Mouse (Mus musculus) thymus, adult 2 months (tissue): ENCODE results near the gene Btbd35f16. TPM values are rescaled to one million over a fixed set of nuclear protein-coding genes. Genes with fewer than 3 reads are reported as not detected.
"Not testable (repeated sequence)": the region's sequence is repeated elsewhere in the genome, so short reads cannot be mapped to it uniquely, and the experiment has no call there.

Source experiments
- DNase-seq: peaks from one replicate; pipeline ENCODE4 v3.0.0; 2021
- H3K27ac ChIP-seq: fragments of 200-500 bp; 2 replicates; pipeline ENCODE4 v1.5.1; 2012; ENCODE audit warnings: low read length, control low read depth; ENCODE audit not compliant: control insufficient read depth, insufficient read depth
- H3K27me3 ChIP-seq: fragments of 200-500 bp; 2 replicates; pipeline ENCODE4 v1.6.1; 2012; ENCODE audit warnings: mild to moderate bottlenecking, low read length, moderate library complexity, mixed read lengths; ENCODE audit not compliant: control insufficient read depth, insufficient read depth
- H3K36me3 ChIP-seq: fragments of 200-500 bp; 2 replicates; pipeline ENCODE4 v1.6.1; 2012; ENCODE audit warnings: mild to moderate bottlenecking, low read length, moderate library complexity; ENCODE audit not compliant: control insufficient read depth, insufficient read depth
- H3K4me1 ChIP-seq: fragments of 200-500 bp; replicated peaks from 2 replicates; pipeline ENCODE4 v1.6.1; 2012; ENCODE audit warnings: low read length; ENCODE audit not compliant: control insufficient read depth, insufficient read depth
- H3K4me3 ChIP-seq: fragments of 200-500 bp; 2 replicates; pipeline ENCODE4 v1.5.1; 2012; ENCODE audit warnings: mild to moderate bottlenecking, low read length, control low read depth, moderate library complexity; ENCODE audit not compliant: control insufficient read depth, insufficient read depth
- whole genome bisulfite sequencing: fragments of 180-500 bp; shearing (Covaris S2); methylation state at CpG from one replicate; pipeline ENCODE4 v1.1.7; 2018; 5-methylcytosine and 5-hydroxymethylcytosine counted together
- polyA plus RNA-seq: library from polyadenylated mRNA; depleted of rRNA; stranded (reverse); fragments of >200 nt; gene quantifications from 2 replicates; pipeline ENCODE4 v1.2.3, GENCODE M21; 2012; rRNA removed

Btbd35f16 gene
- polyA plus RNA-seq, result not detected in 2 replicates

GRCm38 (mm10) chrX:3956902-3957301 is at the start of gene Btbd35f16:
TSS of gene Btbd35f16 (minus strand) at chrX:3957002.
- H3K27ac ChIP-seq, DNase-seq, H3K36me3 ChIP-seq, H3K27me3 ChIP-seq, H3K4me3 ChIP-seq, H3K4me1 ChIP-seq: not testable (repeated sequence)
- WGBS, result no CpG with 5 or more reads among the region's 3 CpGs

Other genes starting within 250 kb of the Btbd35f16 start
- gene Btbd35f10, start 204.1 kb downstream of the Btbd35f16 start, polyA plus RNA-seq, result not detected in 2 replicates
- not detected in 2 replicates for gene Btbd35f3, start 80.7 kb upstream of the Btbd35f16 start, polyA plus RNA-seq
- gene Btbd35f28, start 239.6 kb upstream of the Btbd35f16 start, polyA plus RNA-seq, result not detected in 2 replicates